8 mouse cellular contexts compared by ENCODE assay signal in genomic region chr3:85571276-85571675, GRCm38 (mm10). TPM values are rescaled to one million over a fixed set of nuclear protein-coding genes. Genes with fewer than 3 reads are reported as not detected.
A peak's percentile ranks its signal among the peaks of the same experiment; 100 is the strongest.
DNase-seq lines count a peak whose midpoint lies in the region; ATAC-seq and TF ChIP-seq lines count a peak whose summit lies in the region.

No protein-coding gene starts in this region.

- H3K4me1 ChIP-seq in kidney, embryonic 16.5 days (ENCODE audit: insufficient read depth, low read length) = 0 out of 2 replicates have a peak, but pooled peaks cover 2% of the 10 kb centered on the region

- ATAC-seq in kidney, embryonic 16.5 days (ENCODE audit: low FRiP score, low TSS enrichment) = no peak
- peak; percentile 45 for ATAC-seq in megakaryocyte, adult 5-6 weeks (ENCODE audit: poor library complexity, severe bottlenecking)
- ATAC-seq in erythroblast, adult 5-6 weeks (replicated peaks; ENCODE audit: low FRiP score, poor library complexity, severe bottlenecking) = no peak

- WGBS in kidney, embryonic 16.5 days = 67% methylated on average over 2 of the region's 2 CpGs

- no peaks in the 10 kb centered on the region for H3K9me3 ChIP-seq in kidney, embryonic 16.5 days (ENCODE audit: low read length)

- H3K27ac ChIP-seq in kidney, embryonic 16.5 days (ENCODE audit: low read length) = no peak overlapping the region
- peak overlapping the region; percentile 74 for H3K27ac ChIP-seq in layer of hippocampus, adult 2 months

- H3K4me2 ChIP-seq in kidney, embryonic 16.5 days (replicated peaks; ENCODE audit: low read depth, low read length) = no peak overlapping the region

- no peak overlapping the region for H3K9ac ChIP-seq in kidney, embryonic 16.5 days (replicated peaks; ENCODE audit: low read length)

- peak; percentile 93 for TF ChIP-seq CTCF in layer of hippocampus, adult 2 months (conservative IDR thresholded peaks at IDR 0.05)

- no peak overlapping the region for H3K4me3 ChIP-seq in kidney, embryonic 16.5 days (ENCODE audit: low read length)
- H3K4me3 ChIP-seq in layer of hippocampus, adult 2 months = no peak overlapping the region

- H3K36me3 ChIP-seq in kidney, embryonic 16.5 days (ENCODE audit: insufficient read depth, low read length) = no peaks in the 10 kb centered on the region

- peak; percentile 54 for DNase-seq in kidney, adult 11 months
- peak; percentile 81 for DNase-seq in ES-CJ7 (ENCODE audit: low read depth, low spot score)
- peak; percentile 69 for DNase-seq in c-Kit-positive CD71-negative TER-119-negative erythroid progenitor cells, embryonic 14.5 days (ENCODE audit: low read depth)
- peak; percentile 33 to 56 for DNase-seq in frontal cortex, postnatal 14 days (ENCODE audit: low spot score in 2 of 2)
- DNase-seq in layer of hippocampus, adult 2 months (ENCODE audit: low spot score in 2 of 2) = peak; percentile 75 to 82

- H3K27me3 ChIP-seq in kidney, embryonic 16.5 days (ENCODE audit: insufficient read depth, low read length) = no peaks in the 10 kb centered on the region

RNA-seq across cellular contexts. Expression of gene Gatb, which starts 2.6 kb away (rescaled TPM):
- 25.9 and 29.5 TPM in 2 replicates for polyA plus RNA-seq in kidney, embryonic 16.5 days (2015; fragmentation: Nextera tagmentation; extraction: Ambion mirVana)
- 10 to 100 TPM; 19.2 to 24.5 TPM for total RNA-seq in layer of hippocampus, adult 2 months (2021)
- 4.1 and 9.3 TPM in 2 replicates for total RNA-seq in megakaryocyte, adult 5-6 weeks (2015)
- 6.7 and 6.8 TPM in 2 replicates for total RNA-seq in megakaryocyte, adult 5-6 weeks (2017)
- 6.1 TPM in 1 of 2 replicates, not detected in the other for total RNA-seq in erythroblast, adult 5-6 weeks (2015; ENCODE audit: low replicate concordance)
- 3.9 and 4.6 TPM in 2 replicates for total RNA-seq in erythroblast, adult 5-6 weeks (2017; ENCODE audit: low replicate concordance)
